Mouse (Mus musculus) limb, embryonic 14.5 days (tissue): ENCODE data around the gene Gfm2. TPM values are rescaled to one million over a fixed set of nuclear protein-coding genes. Genes with fewer than 3 reads are reported as not detected.

Source experiments
- ATAC-seq: fragments of 200-750 bp; cut with Nextera tagmentation; 2 replicates; pipeline ENCODE4 v1.8.0; 2017; ENCODE audit warnings: low read depth, moderate number of reproducible peaks, moderate TSS enrichment; ENCODE audit not compliant: low FRiP score
- DNase-seq: peaks from one replicate; pipeline ENCODE4 v3.0.0-alpha.2; 2015; ENCODE audit warnings: low spot score
- H3K27ac ChIP-seq: fragments of 300-500 bp; sonication (generic); replicated peaks from 2 replicates; pipeline ENCODE4 v1.5.1; 2014; ENCODE audit warnings: low read depth, mild to moderate bottlenecking, low read length, moderate library complexity, mixed read lengths
- H3K27me3 ChIP-seq: fragments of 300-500 bp; sonication (generic); 2 replicates; pipeline ENCODE4 v1.6.1; 2014; ENCODE audit warnings: low read length, mixed read lengths; ENCODE audit not compliant: control insufficient read depth, insufficient read depth
- H3K36me3 ChIP-seq: fragments of 300-500 bp; sonication (generic); 2 replicates; pipeline ENCODE4 v1.6.1; 2014; ENCODE audit warnings: mild to moderate bottlenecking, low read length, moderate library complexity, mixed read lengths; ENCODE audit not compliant: control insufficient read depth, insufficient read depth
- H3K4me1 ChIP-seq: fragments of 300-500 bp; sonication (generic); 2 replicates; pipeline ENCODE4 v1.6.1; 2014; ENCODE audit warnings: antibody characterized with exemption, low read length, mixed read lengths; ENCODE audit not compliant: control insufficient read depth, insufficient read depth
- H3K4me2 ChIP-seq: fragments of 300-500 bp; sonication (generic); replicated peaks from 2 replicates; pipeline ENCODE4 v1.6.1; 2014; ENCODE audit warnings: low read depth, mild to moderate bottlenecking, low read length, moderate library complexity; ENCODE audit not compliant: severe bottlenecking
- H3K4me3 ChIP-seq: fragments of 300-500 bp; sonication (generic); replicated peaks from 2 replicates; pipeline ENCODE4 v1.5.1; 2014; ENCODE audit warnings: low read length
- H3K9ac ChIP-seq: fragments of 300-500 bp; sonication (generic); 2 replicates; pipeline ENCODE4 v1.6.1; 2014; ENCODE audit warnings: mild to moderate bottlenecking, low read depth, low read length, moderate library complexity; ENCODE audit not compliant: severe bottlenecking
- H3K9me3 ChIP-seq: fragments of 300-500 bp; sonication (generic); 2 replicates; pipeline ENCODE4 v1.6.1; 2016; ENCODE audit warnings: low read length; ENCODE audit not compliant: control insufficient read depth
- POLR2A ChIP-seq: fragments of 200-500 bp; IDR thresholded peaks from 2 replicates; pipeline ENCODE4 v1.8.0; 2012; ENCODE audit warnings: inconsistent platforms, mild to moderate bottlenecking, moderate library complexity, borderline replicate concordance; ENCODE audit not compliant: insufficient read depth, insufficient read length; ENCODE audit errors: extremely low read depth
- WGBS: fragments of 180-500 bp; shearing (Covaris S2); extraction: QIAGEN DNeasy Blood & Tissue Kit; methylation state at CpG from one replicate; pipeline ENCODE4 v1.1.7; 2014; 5-methylcytosine and 5-hydroxymethylcytosine counted together
- polyA plus RNA-seq, 2 experiments: library from polyadenylated mRNA; depleted of rRNA in 1 of 2; stranded (reverse) in 1 of 2; unstranded in 1 of 2; fragments of >200 nt; fragmentation: Nextera tagmentation in 1 of 2; extraction: Ambion mirVana in 1 of 2; gene quantifications; 2 replicates each; pipeline versions ENCODE4 v1.2.1 to v1.2.3; 2012 to 2014

Gene Gfm2
- polyA plus RNA-seq, 2 experiments: 26.9 to 28.2 TPM

- Histone ChIP-seq H3K4me3 (no peak overlapping the region), H3K27me3 (no peaks in the 10 kb centered on the region), H3K36me3 (no peaks in the 10 kb centered on the region), H3K9me3 (no peaks in the 10 kb centered on the region), H3K9ac (no peak overlapping the region), H3K4me1 (peaks cover 19% of the 10 kb centered on the region), H3K27ac (no peak overlapping the region), H3K4me2 (no peak overlapping the region)
- TF ChIP-seq POLR2A: no peak
- no peak for ATAC-seq
- WGBS: 90% methylated on average over 3 of the region's 3 CpGs
- no peak for DNase-seq
These were observed 82.3 kb downstream of the Gfm2 start for GRCm38 (mm10) chr13:97220022-97220421.

GRCm38 (mm10) chr13:97223856-97224255 lies 86.1 kb downstream of the Gfm2 start:
- no peaks in the 10 kb centered on the region for H3K36me3 ChIP-seq
- no peak overlapping the region for H3K9ac ChIP-seq
- no peak for TF ChIP-seq POLR2A

GRCm38 (mm10) chr13:97224341-97224982 lies 86.7 kb downstream of the Gfm2 start:
- no peak for DNase-seq
- 56% methylated on average over 10 of the region's 10 CpGs for WGBS
- no peaks in the 10 kb centered on the region for H3K9me3 ChIP-seq
- TF ChIP-seq POLR2A: no peak
- H3K4me2 ChIP-seq: no peak overlapping the region
- no peak for ATAC-seq
- no peaks in the 10 kb centered on the region for H3K27me3 ChIP-seq
- no peaks in the 10 kb centered on the region for H3K36me3 ChIP-seq
- H3K4me3 ChIP-seq: no peak overlapping the region
- no peaks in the 10 kb centered on the region for H3K4me1 ChIP-seq
- H3K27ac ChIP-seq: no peak overlapping the region
- H3K9ac ChIP-seq: no peak overlapping the region

More at GRCm38 (mm10) chr13:97223856-97224255, 86.1 kb downstream of the Gfm2 start:
- no peak for DNase-seq
- 51% methylated on average over 8 of the region's 8 CpGs for WGBS
- Histone ChIP-seq H3K4me3 (no peak overlapping the region), H3K27me3 (no peaks in the 10 kb centered on the region), H3K4me2 (no peak overlapping the region), H3K4me1 (no peaks in the 10 kb centered on the region), H3K27ac (no peak overlapping the region), H3K9me3 (no peaks in the 10 kb centered on the region)
- ATAC-seq: no peak

DNA sequence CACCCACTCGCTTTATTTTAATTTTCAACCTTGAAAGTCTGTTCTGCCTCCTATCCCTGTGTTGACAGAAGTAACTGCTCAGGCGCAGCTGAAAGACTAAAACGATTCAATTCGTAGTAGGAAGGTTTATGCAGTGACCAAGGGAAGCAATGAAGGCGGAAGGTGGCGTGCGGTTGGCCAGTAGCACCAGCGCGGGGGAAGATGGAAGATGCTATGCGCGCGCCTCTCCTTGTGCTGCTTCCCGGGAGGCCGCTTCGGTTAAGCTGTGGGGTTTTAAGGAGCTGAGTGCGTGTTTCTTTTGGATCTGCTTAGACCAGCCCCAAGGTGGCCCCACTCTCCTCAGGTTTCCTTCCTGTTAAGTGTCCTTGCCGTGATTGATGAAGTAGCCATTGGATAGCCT lies 87.4 kb downstream of the Gfm2 start:
- Histone ChIP-seq H3K4me1 (no peaks in the 10 kb centered on the region), H3K27ac (no peak overlapping the region), H3K9me3 (no peaks in the 10 kb centered on the region), H3K36me3 (no peaks in the 10 kb centered on the region), H3K4me2 (peak overlapping the region; percentile 21), H3K9ac (no peak overlapping the region), H3K4me3 (no peak overlapping the region), H3K27me3 (no peaks in the 10 kb centered on the region)
- no peak for TF ChIP-seq POLR2A
- 56% methylated on average over 17 of the region's 17 CpGs for WGBS
- ATAC-seq (no peak), DNase-seq (no peak)

GRCm38 (mm10) chr13:97227795-97228194 lies 90.1 kb downstream of the Gfm2 start:
- Histone ChIP-seq H3K9me3 (no peaks in the 10 kb centered on the region), H3K36me3 (no peaks in the 10 kb centered on the region), H3K27ac (no peak overlapping the region), H3K4me1 (no peaks in the 10 kb centered on the region), H3K4me2 (no peak overlapping the region), H3K9ac (no peak overlapping the region), H3K27me3 (no peaks in the 10 kb centered on the region), H3K4me3 (no peak overlapping the region)
- 92% methylated on average over 3 of the region's 3 CpGs for WGBS
- DNase-seq: no peak
- ATAC-seq: no peak
- TF ChIP-seq POLR2A: no peak
